Mouse (Mus musculus) olfactory bulb, adult 2 months (tissue): Measurements from ENCODE around the gene Rras.

ENCODE experiments used
- CTCF ChIP-seq: fragments of 200-500 bp; IDR thresholded peaks from 2 replicates; pipeline ENCODE4 v1.5.1; 2012; ENCODE audit warnings: low read depth, mild to moderate bottlenecking, low read length, moderate library complexity; ENCODE audit not compliant: insufficient read depth
- POLR2A ChIP-seq: fragments of 200-500 bp; IDR thresholded peaks from 2 replicates; pipeline ENCODE4 v1.6.1; 2012; ENCODE audit warnings: mild to moderate bottlenecking, low read depth, low read length, moderate library complexity; ENCODE audit not compliant: insufficient read depth

DNA sequence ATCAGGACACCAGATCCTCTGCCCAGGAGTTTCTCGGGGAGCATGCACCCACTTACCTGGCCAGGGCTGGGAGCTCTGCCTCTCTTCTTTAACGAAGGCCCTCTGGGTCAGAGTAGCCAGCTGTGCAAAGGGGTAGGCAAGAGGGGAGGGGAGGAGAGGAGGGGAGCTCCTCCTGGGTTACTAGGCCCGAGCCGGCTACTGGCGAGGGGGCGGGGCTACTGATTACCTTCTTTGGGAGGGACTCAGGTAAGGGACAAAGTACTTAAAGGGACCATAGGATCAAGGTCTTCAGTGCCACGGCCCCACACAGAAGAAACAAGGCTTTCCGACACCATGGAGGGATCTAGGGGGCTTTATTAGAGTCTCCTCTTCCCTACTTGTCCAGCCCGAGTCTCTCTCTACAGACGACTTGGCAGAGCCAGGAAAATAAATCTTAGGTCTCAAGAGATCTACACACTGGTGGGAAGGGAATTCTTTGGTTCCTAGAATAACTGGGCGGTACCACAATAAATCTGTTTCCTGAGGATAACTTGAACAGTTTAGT, 43.8 kb downstream of the Rras start:
- no peak for TF ChIP-seq CTCF
- no peak for TF ChIP-seq POLR2A
